In the genomic region with DNA sequence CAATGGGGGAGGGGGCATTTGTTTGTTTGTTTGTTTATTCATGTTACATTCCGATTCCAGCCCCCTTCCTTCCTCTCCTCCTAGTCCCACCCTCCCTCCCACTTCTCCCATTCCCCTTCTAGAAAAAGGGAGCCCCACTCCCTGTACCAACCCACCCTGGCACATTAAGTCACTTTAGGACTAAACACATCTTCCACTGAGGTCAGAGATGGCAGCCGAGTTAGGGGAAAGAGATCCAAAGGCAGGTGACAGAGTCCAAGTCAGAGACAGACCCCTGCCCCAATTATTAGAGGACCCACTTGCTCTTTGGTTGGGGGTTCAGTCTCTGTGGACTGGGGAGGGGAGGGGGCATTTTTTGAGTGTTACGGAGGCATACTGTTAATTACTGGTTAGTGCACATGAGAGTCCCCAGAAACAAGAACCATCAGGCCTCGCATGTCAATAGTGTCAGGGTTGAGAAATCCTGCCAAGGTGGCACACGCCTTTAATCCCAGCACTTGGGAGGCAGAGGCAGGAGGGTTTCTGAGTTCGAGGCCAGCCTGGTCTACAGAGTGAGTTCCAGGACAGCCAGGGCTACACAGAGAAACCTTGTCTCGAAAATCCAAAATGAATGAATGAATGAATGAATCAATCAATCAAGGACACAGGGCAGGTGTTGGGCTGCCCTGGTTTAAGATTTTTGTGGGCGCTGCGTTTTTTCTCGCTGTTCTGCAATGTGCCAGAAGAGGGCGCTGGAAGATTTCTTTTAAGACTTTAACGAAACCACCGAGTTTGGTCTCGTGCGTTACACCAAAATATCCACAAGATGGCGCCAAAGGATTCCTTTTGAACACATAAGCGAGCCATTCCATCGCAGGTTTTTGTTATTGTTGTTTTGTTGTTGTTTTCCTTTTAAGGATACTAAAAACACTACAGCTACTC, we compare ENCODE assay signal across 9 mouse cellular contexts.
DNase-seq lines count a peak whose midpoint lies in the region; ATAC-seq and TF ChIP-seq lines count a peak whose summit lies in the region.
"Had no signal": no experiment of that assay in that cellular context is flagged by ENCODE, and none has a peak within 500 bp of the region (broad histone marks: within the 10 kb centered on the region; RNA-seq: fewer than 3 reads in every experiment).

No protein-coding gene starts in this region.

- peaks cover 12% of the 10 kb centered on the region; the same call in 1 of the 2 replicates for H3K27me3 ChIP-seq in forebrain, embryonic 11.5 days (ENCODE audit: control insufficient read depth, insufficient read depth, low read length)
- no peaks in the 10 kb centered on the region; the same call in 1 of the 2 replicates for H3K27me3 ChIP-seq in heart, embryonic 16.5 days (ENCODE audit: control insufficient read depth, insufficient read depth, low read length)
- no peaks in the 10 kb centered on the region for H3K27me3 ChIP-seq in liver, embryonic 14.5 days (ENCODE audit: control insufficient read depth, insufficient read depth, low read length)
- no peaks in the 10 kb centered on the region for H3K27me3 ChIP-seq in neural tube, embryonic 12.5 days (replicated peaks)

- peak; percentile 87 for TF ChIP-seq CTCF in liver, embryonic 14.5 days (IDR thresholded peaks at IDR 0.05; ENCODE audit: low read depth)

- no peak overlapping the region for H3K27ac ChIP-seq in forebrain, embryonic 11.5 days (ENCODE audit: low read depth, low read length)
- H3K27ac ChIP-seq in heart, embryonic 16.5 days (ENCODE audit: low read length) = no peak overlapping the region
- H3K27ac ChIP-seq in liver, embryonic 14.5 days = no peak overlapping the region
- no peak overlapping the region for H3K27ac ChIP-seq in neural tube, embryonic 12.5 days

- TF ChIP-seq EP300 in liver, embryonic 14.5 days (IDR thresholded peaks at IDR 0.05; ENCODE audit: low read depth) = no peak

- ATAC-seq in CD4-positive, CD25-positive, alpha-beta regulatory T cell, adult 4 months = peak; percentile 94
- peak; percentile 69 for ATAC-seq in forebrain, embryonic 11.5 days (replicated peaks; ENCODE audit: low FRiP score)
- ATAC-seq in heart, embryonic 16.5 days (replicated peaks; ENCODE audit: extremely low read depth, insufficient read depth, low FRiP score) = 0 out of 2 replicates have a peak, but pooled peaks have one; percentile 52
- peak; percentile 8; the same call in 1 of the 2 replicates for ATAC-seq in liver, embryonic 14.5 days (ENCODE audit: insufficient read depth)
- ATAC-seq in neural tube, embryonic 12.5 days (ENCODE audit: low FRiP score, low read depth) = peak; percentile 51; the same call in 1 of the 2 replicates

- no peak overlapping the region for H3K4me2 ChIP-seq in forebrain, embryonic 11.5 days (ENCODE audit: low read depth, low read length, severe bottlenecking)
- H3K4me2 ChIP-seq in heart, embryonic 16.5 days (ENCODE audit: low read depth, low read length) = peak overlapping the region; percentile 25; the same call in 1 of the 2 replicates
- 0 out of 2 replicates have a peak overlapping the region, but pooled peaks have one; percentile 13 for H3K4me2 ChIP-seq in liver, embryonic 14.5 days (ENCODE audit: low read depth)
- peak overlapping the region; percentile 32; the same call in 1 of the 2 replicates for H3K4me2 ChIP-seq in neural tube, embryonic 12.5 days (replicated peaks)

- H3K9me3 ChIP-seq in forebrain, embryonic 11.5 days (ENCODE audit: control insufficient read depth, low read length) = no peaks in the 10 kb centered on the region; the same call in 1 of the 2 replicates
- H3K9me3 ChIP-seq in heart, embryonic 16.5 days (replicated peaks; ENCODE audit: control insufficient read depth, low read length) = no peaks in the 10 kb centered on the region
- no peaks in the 10 kb centered on the region for H3K9me3 ChIP-seq in liver, embryonic 14.5 days (ENCODE audit: control insufficient read depth, low read length)
- H3K9me3 ChIP-seq in neural tube, embryonic 12.5 days = no peaks in the 10 kb centered on the region

- DNase-seq in c-Kit-negative CD71-positive TER-119-positive erythroid progenitor cells, embryonic 14.5 days (ENCODE audit: low read depth, low spot score) = peak; percentile 80
- DNase-seq in forebrain, embryonic 11.5 days (ENCODE audit: low spot score) = peak; percentile 91
- DNase-seq in kidney, postnatal 25 days = peak; percentile 89 to 95
- peak; percentile 85 to 87 (median 86) for DNase-seq in liver, embryonic 14.5 days (ENCODE audit: low read depth in 3 of 3, low spot score in 3 of 3)
- DNase-seq in telencephalon, adult 2 months (ENCODE audit: low read depth, low spot score) = peak; percentile 84

- no peaks in the 10 kb centered on the region for H3K36me3 ChIP-seq in forebrain, embryonic 11.5 days (ENCODE audit: control insufficient read depth, insufficient read depth, low read length)
- no peaks in the 10 kb centered on the region for H3K36me3 ChIP-seq in heart, embryonic 16.5 days (ENCODE audit: control insufficient read depth, insufficient read depth)
- H3K36me3 ChIP-seq in liver, embryonic 14.5 days (replicated peaks; ENCODE audit: control insufficient read depth, insufficient read depth, low read depth) = no peaks in the 10 kb centered on the region
- no peaks in the 10 kb centered on the region for H3K36me3 ChIP-seq in neural tube, embryonic 12.5 days

- H3K4me1 ChIP-seq in forebrain, embryonic 11.5 days (replicated peaks; ENCODE audit: control insufficient read depth, insufficient read depth, low read length) = no peaks in the 10 kb centered on the region
- H3K4me1 ChIP-seq in heart, embryonic 16.5 days (ENCODE audit: control insufficient read depth, insufficient read depth, low read length) = peaks cover 16% of the 10 kb centered on the region
- no peaks in the 10 kb centered on the region; a peak in 1 of 4 replicates for H3K4me1 ChIP-seq in liver, embryonic 14.5 days (replicated peaks; ENCODE audit: control insufficient read depth in 2 of 2, insufficient read depth in 2 of 2, low read length in 1 of 2)
- no peaks in the 10 kb centered on the region; the same call in 1 of the 2 replicates for H3K4me1 ChIP-seq in neural tube, embryonic 12.5 days

- no peak overlapping the region for H3K4me3 ChIP-seq in forebrain, embryonic 11.5 days (ENCODE audit: low read depth, low read length)
- H3K4me3 ChIP-seq in heart, embryonic 16.5 days (ENCODE audit: low read length) = no peak overlapping the region
- H3K4me3 ChIP-seq in liver, embryonic 14.5 days (ENCODE audit: insufficient read depth in 1 of 2, low read depth in 2 of 2, low read length in 2 of 2) = no peak overlapping the region
- no peak overlapping the region for H3K4me3 ChIP-seq in neural tube, embryonic 12.5 days
- H3K4me3 ChIP-seq: erythroblast, embryonic 14.5 days had no signal

- WGBS in forebrain, embryonic 11.5 days = 24% methylated on average over 18 of the region's 18 CpGs
- WGBS in heart, embryonic 16.5 days = 22% methylated on average over 18 of the region's 18 CpGs
- WGBS in liver, embryonic 14.5 days (ENCODE audit: insufficient replicate concordance) = 17% methylated on average over 18 of the region's 18 CpGs
- 24% methylated on average over 18 of the region's 18 CpGs for WGBS in neural tube, embryonic 12.5 days

- no peak overlapping the region for H3K9ac ChIP-seq in forebrain, embryonic 11.5 days (ENCODE audit: low read length)
- no peak overlapping the region for H3K9ac ChIP-seq in heart, embryonic 16.5 days (ENCODE audit: low read length)
- H3K9ac ChIP-seq in liver, embryonic 14.5 days (replicated peaks) = no peak overlapping the region
- H3K9ac ChIP-seq in neural tube, embryonic 12.5 days = no peak overlapping the region

Comparison
In these comparisons a context has a peak if more than half of its experiments do, and no peak if none do; other contexts are left out.
1. ATAC-seq: peak in every context shown above with its lines; median percentile 94 in CD4-positive, CD25-positive, alpha-beta regulatory T cell, adult 4 months; 69 in forebrain, embryonic 11.5 days; 52 in heart, embryonic 16.5 days; 51 in neural tube, embryonic 12.5 days; 8 in liver, embryonic 14.5 days.